Mouse (Mus musculus): Measurements from ENCODE around the gene Chsy1. TPM values are rescaled to one million over a fixed set of nuclear protein-coding genes. Genes with fewer than 3 reads are reported as not detected.

The Chsy1 gene
- polyA plus RNA-seq, 1 experiment from 2014 or later, result 15.1 TPM

DNA sequence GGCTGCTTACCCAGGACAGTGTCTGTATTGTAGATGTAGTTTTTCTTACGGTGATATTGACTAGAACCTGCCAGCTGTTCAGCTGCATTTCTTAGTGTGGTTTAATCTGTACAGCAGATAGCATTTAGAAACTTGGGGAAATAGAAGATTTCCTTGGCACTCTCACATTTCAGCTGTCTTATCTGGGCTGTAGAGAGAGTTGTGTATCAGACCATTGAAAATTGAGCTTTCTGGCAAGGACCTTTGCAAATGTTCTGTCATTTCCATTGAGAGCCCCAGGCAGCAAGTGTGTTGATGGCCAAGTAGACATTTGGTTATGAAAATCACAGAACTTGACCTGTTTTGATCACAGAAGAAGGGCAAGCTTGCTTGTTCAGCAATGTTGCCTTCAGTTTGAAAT is 10.8 kb downstream of the Chsy1 start:
- no peaks in the 10 kb centered on the region for H3K27me3 ChIP-seq
- TF ChIP-seq CTCF (IDR thresholded peaks at IDR 0.05), result no peak
- ChIA-PET CTCF (interaction anchor here (1.3 kb wide), 1 partner anchor 127 kb away, joined by 3 read pairs; no protein-coding TSS in a partner anchor), POLR2A (interaction anchor here (0.7 to 1.0 kb wide), 2 partner anchors 12 to 35 kb away, joined by 3 read pairs; no protein-coding TSS in a partner anchor)
- DNase-seq (ENCODE audit: low read depth, low spot score), result no peak
- no peak for ATAC-seq
- in situ Hi-C loops (cut with MboI; ENCODE audit: low pct_unique_long_range_greater_than_20kb), result no loop called here

DNA sequence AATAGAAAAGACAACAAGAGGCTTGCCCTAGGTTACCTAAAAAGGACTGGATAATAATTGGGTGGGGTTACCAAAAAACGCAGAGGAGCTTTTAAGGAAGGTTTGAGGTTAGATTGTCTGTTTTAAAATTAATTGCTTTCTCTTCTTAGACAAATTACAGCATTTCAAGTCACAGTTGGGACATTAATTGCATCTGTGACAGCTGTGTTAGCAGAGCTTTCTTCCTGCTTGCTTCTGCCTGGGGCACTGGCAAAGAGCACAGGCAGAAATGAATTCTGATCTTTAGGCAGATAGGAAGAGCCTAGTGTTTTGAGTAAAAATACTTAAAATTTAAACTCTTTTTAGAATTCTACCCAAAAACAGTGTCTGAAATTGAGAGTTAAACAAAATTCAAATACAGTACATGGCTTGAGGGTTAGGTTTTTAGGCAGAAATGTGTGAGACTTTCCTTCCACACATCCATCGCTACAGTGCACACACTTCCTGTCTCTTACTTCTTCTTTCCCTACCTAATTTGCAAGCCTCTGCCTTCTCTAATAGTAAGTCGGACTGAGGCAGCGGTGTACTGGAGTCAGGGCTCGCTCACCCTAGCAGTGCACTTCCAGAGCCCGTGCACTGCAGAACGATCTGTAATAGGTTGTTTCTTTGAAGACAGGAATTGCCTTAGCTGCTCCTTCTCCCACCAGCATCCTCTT is 11.5 kb downstream of the Chsy1 start:
- TF ChIP-seq CTCF (IDR thresholded peaks at IDR 0.05), result no peak
- in situ Hi-C loops (cut with MboI; ENCODE audit: low pct_unique_long_range_greater_than_20kb), result no loop called here
- DNase-seq (ENCODE audit: low read depth, low spot score), result no peak
- no peak for ATAC-seq
- ChIA-PET POLR2A (interaction anchor here (0.7 to 1.0 kb wide), 2 partner anchors 11 to 35 kb away, joined by 3 read pairs; no protein-coding TSS in a partner anchor), CTCF (interaction anchor here (1.3 kb wide), 1 partner anchor 126 kb away, joined by 3 read pairs; no protein-coding TSS in a partner anchor)
- no peaks in the 10 kb centered on the region for H3K27me3 ChIP-seq

- DNase-seq (ENCODE audit: low read depth, low spot score), result no peak
- no peak for TF ChIP-seq CTCF (IDR thresholded peaks at IDR 0.05)
- in situ Hi-C loops (cut with MboI; ENCODE audit: low pct_unique_long_range_greater_than_20kb), result no loop called here
- POLR2A ChIA-PET, result no interaction called here
- ATAC-seq, result no peak
- no peaks in the 10 kb centered on the region for H3K27me3 ChIP-seq
- CTCF ChIA-PET, result no interaction called here
These were observed 15.2 kb downstream of the Chsy1 start for GRCm38 (mm10) chr7:66124551-66124968.

GRCm38 (mm10) chr7:66125368-66125767 is 16.1 kb downstream of the Chsy1 start:
- no peak for TF ChIP-seq CTCF (IDR thresholded peaks at IDR 0.05)
- in situ Hi-C loops (cut with MboI; ENCODE audit: low pct_unique_long_range_greater_than_20kb), result no loop called here
- ATAC-seq (no peak), DNase-seq (ENCODE audit: low read depth, low spot score) (no peak)
- CTCF ChIA-PET, result no interaction called here
- H3K27me3 ChIP-seq, result no peaks in the 10 kb centered on the region
- POLR2A ChIA-PET, result no interaction called here

DNA sequence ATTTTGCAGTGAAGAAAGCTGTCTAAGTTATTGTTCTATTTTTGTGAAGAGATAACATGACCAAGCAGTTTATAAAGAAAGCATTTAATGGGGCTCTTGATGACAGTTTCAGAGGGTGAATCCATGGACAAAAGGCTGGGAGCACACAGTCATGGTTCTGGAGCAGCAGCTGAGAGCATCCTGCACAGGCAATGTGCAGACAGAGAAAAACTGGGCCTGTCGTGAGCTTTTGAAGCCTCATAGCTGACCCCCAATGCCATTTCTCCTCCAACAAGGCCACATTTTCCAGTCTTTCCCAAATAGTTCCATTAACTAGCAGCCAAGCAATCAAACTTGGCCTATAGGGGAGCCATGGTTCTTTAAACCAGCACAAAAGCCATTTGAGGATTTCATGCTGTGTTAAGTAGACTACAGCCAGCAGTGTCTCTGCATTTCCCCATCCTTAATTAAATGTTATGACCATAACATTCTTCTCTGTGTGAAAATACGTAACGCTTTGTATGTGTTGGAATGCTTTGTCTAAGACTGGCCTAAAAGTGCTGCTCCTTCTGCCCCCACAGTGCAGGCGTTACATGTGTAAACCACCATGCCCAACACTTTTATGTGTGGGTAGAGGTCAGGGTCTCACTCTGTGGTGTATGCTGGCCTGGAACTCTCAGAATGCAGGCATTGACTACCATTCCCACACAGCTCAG is 18.8 kb downstream of the Chsy1 start:
- DNase-seq (ENCODE audit: low read depth, low spot score) (no peak), ATAC-seq (no peak)
- ChIA-PET POLR2A (no interaction called here), CTCF (interaction anchor here (1.1 kb wide), 1 partner anchor 8 kb away, joined by 4 read pairs; no protein-coding TSS in a partner anchor)
- no peaks in the 10 kb centered on the region for H3K27me3 ChIP-seq
- no peak for TF ChIP-seq CTCF (IDR thresholded peaks at IDR 0.05)
- in situ Hi-C loops (cut with MboI; ENCODE audit: low pct_unique_long_range_greater_than_20kb), result no loop called here

- ChIA-PET POLR2A (no interaction called here), CTCF (interaction anchor here (1.2 kb wide), 1 partner anchor 49 kb away, joined by 3 read pairs; no protein-coding TSS in a partner anchor)
- in situ Hi-C loops (cut with MboI; ENCODE audit: low pct_unique_long_range_greater_than_20kb), result no loop called here
- ATAC-seq, result no peak
- TF ChIP-seq CTCF (IDR thresholded peaks at IDR 0.05), result no peak
- H3K27me3 ChIP-seq, result no peaks in the 10 kb centered on the region
- no peak for DNase-seq (ENCODE audit: low read depth, low spot score)
These were observed 19.5 kb downstream of the Chsy1 start for GRCm38 (mm10) chr7:66128857-66129256.

DNA sequence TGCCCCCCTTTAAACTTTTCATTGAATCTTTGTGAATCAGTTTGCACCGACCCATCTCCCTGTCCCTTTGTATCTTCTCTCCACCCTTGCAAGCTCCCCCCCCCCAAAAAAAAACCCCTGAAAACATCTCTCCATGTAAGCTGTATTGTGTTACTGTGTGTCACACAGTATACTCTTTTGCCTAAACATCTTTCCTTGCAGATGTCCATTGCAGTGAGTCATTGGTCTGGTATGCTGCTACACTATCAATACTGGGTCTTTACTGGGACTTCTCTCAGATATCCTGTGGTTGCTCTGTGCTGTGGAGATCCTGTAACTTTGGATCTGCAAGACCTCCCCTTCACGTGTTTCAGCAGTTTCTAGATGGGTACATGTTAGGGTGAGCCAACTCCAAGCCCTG is 21.0 kb downstream of the Chsy1 start:
- POLR2A ChIA-PET, result interaction anchor here (0.6 kb wide), 1 partner anchor 135 kb away, joined by 3 read pairs; no protein-coding TSS in a partner anchor
- in situ Hi-C loops (cut with MboI; ENCODE audit: low pct_unique_long_range_greater_than_20kb), result no loop called here
- no peak for ATAC-seq
- CTCF ChIA-PET, result interaction anchor here (1.1 to 1.2 kb wide), 3 partner anchors 11 to 48 kb away, joined by 3 to 4 read pairs (median 3); no protein-coding TSS in a partner anchor
- no peaks in the 10 kb centered on the region for H3K27me3 ChIP-seq
- no peak for DNase-seq (ENCODE audit: low read depth, low spot score)
- no peak for TF ChIP-seq CTCF (IDR thresholded peaks at IDR 0.05)

DNA sequence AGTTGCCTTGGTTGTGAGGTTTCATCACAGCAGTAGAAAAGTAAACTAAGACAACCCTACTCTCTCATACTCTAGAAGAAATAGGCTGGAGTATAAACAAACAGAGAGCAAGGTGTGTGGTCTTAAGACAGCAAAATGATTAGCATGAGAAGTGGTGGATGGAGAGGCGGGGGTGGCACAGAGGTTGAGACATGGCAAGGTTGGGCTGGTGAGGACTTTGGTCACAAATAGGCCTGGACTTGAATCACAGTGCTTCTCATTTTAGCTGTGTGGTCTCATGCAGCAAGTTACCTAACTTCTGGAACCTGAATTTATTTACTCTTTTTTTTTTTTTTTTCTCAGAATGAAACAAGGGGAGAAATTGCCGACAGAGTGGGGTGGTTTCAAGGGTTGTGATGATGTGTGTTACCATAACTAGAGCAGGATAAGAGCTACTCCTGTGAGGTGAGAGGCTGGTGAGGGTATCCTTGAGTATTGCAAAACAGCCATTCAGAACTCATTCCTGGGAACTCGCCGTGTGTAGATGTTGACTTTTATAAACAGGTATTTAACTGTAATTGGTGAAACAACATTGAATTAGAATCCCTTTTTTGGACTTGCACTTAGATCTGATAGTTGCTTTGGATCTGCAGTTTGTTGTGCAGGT is 22.6 kb downstream of the Chsy1 start:
- ATAC-seq, result no peak
- CTCF ChIA-PET, result no interaction called here
- TF ChIP-seq CTCF (IDR thresholded peaks at IDR 0.05), result no peak
- no peaks in the 10 kb centered on the region for H3K27me3 ChIP-seq
- no peak for DNase-seq (ENCODE audit: low read depth, low spot score)
- in situ Hi-C loops (cut with MboI; ENCODE audit: low pct_unique_long_range_greater_than_20kb), result no loop called here
- POLR2A ChIA-PET, result interaction anchor here (0.6 kb wide), 1 partner anchor 12 kb away, joined by 3 read pairs; no protein-coding TSS in a partner anchor

DNA sequence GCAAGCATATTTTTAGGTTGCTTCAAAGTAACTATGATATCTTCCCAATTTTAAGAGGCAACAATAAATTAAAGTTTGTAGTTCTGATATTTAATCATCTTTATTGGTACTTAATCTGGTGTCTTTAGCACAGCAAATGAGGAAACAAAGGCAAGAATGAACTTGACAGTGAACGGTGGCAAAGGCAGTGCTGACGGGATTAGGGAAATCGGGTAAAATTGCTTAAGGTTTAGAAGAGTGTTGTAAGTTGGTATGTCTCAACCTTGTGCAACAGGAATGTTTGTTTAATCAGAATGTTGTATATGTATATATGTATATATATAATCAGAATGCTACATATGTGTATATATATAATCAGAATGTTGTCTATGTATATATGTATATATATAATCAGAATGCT is 24.8 kb downstream of the Chsy1 start:
- TF ChIP-seq CTCF (IDR thresholded peaks at IDR 0.05), result no peak
- ATAC-seq, result no peak
- H3K27me3 ChIP-seq, result no peaks in the 10 kb centered on the region
- POLR2A ChIA-PET, result no interaction called here
- in situ Hi-C loops (cut with MboI; ENCODE audit: low pct_unique_long_range_greater_than_20kb), result no loop called here
- CTCF ChIA-PET, result no interaction called here
- DNase-seq (ENCODE audit: low read depth, low spot score), result no peak

GRCm38 (mm10) chr7:66135644-66136043 is 26.3 kb downstream of the Chsy1 start:
- no peak for ATAC-seq
- no peak for DNase-seq (ENCODE audit: low read depth, low spot score)
- no peak for TF ChIP-seq CTCF (IDR thresholded peaks at IDR 0.05)
- in situ Hi-C loops (cut with MboI; ENCODE audit: low pct_unique_long_range_greater_than_20kb), result no loop called here
- ChIA-PET CTCF (interaction anchor here (1.2 to 1.4 kb wide), 2 partner anchors 8 to 14 kb away, joined by 3 to 4 read pairs; no protein-coding TSS in a partner anchor), POLR2A (interaction anchor here (0.5 kb wide), 1 partner anchor 72 kb away, joined by 3 read pairs; no protein-coding TSS in a partner anchor)
- H3K27me3 ChIP-seq, result no peaks in the 10 kb centered on the region

All from Patski (cell line).